Mouse (Mus musculus): ENCODE measurements at regions not wholly inside any gene's neighbourhood (a gene's known extent, or its start where the extent isn't known, plus 50 kb on each side); places are given as distances from the start of the nearest gene placed in this dataset.

- WGBS = 57% methylated on average over 13 of the region's 13 CpGs
- Histone ChIP-seq H3K27ac (0 out of 2 replicates have a peak overlapping the region, but pooled peaks have one; percentile 28), H3K4me1 (peaks cover 27% of the 10 kb centered on the region), H3K27me3 (peaks cover 11% of the 10 kb centered on the region), H3K9ac (no peak overlapping the region), H3K4me3 (no peak overlapping the region), H3K9me3 (no peaks in the 10 kb centered on the region), H3K36me3 (no peaks in the 10 kb centered on the region), H3K4me2 (no peak overlapping the region)
- no peak for ATAC-seq (ENCODE audit: insufficient number of reproducible peaks, insufficient read depth, low FRiP score, low TSS enrichment, low read depth)
Observed at GRCm38 (mm10) chr13:53553192-53553875, 80.5 kb upstream of the Msx2 start.

GRCm38 (mm10) chr13:53548396-53548795 lies 75.5 kb upstream of the Msx2 start:
- Histone ChIP-seq H3K4me1 (peaks cover 26% of the 10 kb centered on the region), H3K36me3 (no peaks in the 10 kb centered on the region), H3K4me3 (no peak overlapping the region), H3K9ac (no peak overlapping the region), H3K9me3 (no peaks in the 10 kb centered on the region), H3K27me3 (peaks cover 17% of the 10 kb centered on the region), H3K4me2 (no peak overlapping the region), H3K27ac (no peak overlapping the region)
- ATAC-seq (ENCODE audit: insufficient number of reproducible peaks, insufficient read depth, low FRiP score, low TSS enrichment, low read depth) = no peak
- 50% methylated on average over 11 of the region's 11 CpGs for WGBS

- H3K27ac ChIP-seq = 0 out of 2 replicates have a peak overlapping the region, but pooled peaks have one; percentile 51
- H3K4me2 ChIP-seq = no peak overlapping the region
- H3K36me3 ChIP-seq = no peaks in the 10 kb centered on the region
- H3K9ac ChIP-seq = no peak overlapping the region
- H3K27me3 ChIP-seq = 0 out of 2 replicates have a peak, but pooled peaks cover 7% of the 10 kb centered on the region
- ATAC-seq (ENCODE audit: insufficient number of reproducible peaks, insufficient read depth, low FRiP score, low TSS enrichment, low read depth) = no peak
- peaks cover 24% of the 10 kb centered on the region for H3K4me1 ChIP-seq
- no peak overlapping the region for H3K4me3 ChIP-seq
- 11% methylated on average over 5 of the region's 5 CpGs for WGBS
- H3K9me3 ChIP-seq = no peaks in the 10 kb centered on the region
Observed at GRCm38 (mm10) chr13:53543291-53543690, 70.4 kb upstream of the Msx2 start.

GRCm38 (mm10) chr13:53539797-53540196 lies 66.9 kb upstream of the Msx2 start:
- H3K36me3 ChIP-seq = no peaks in the 10 kb centered on the region
- WGBS = 90% methylated on average over 5 of the region's 5 CpGs
- no peak for ATAC-seq (ENCODE audit: insufficient number of reproducible peaks, insufficient read depth, low FRiP score, low TSS enrichment, low read depth)

GRCm38 (mm10) chr13:53537937-53538336 lies 65.1 kb upstream of the Msx2 start:
- no peak overlapping the region for H3K27ac ChIP-seq
- H3K9ac ChIP-seq = no peak overlapping the region
- H3K4me1 ChIP-seq = peaks cover 10% of the 10 kb centered on the region
- H3K9me3 ChIP-seq = no peaks in the 10 kb centered on the region
- ATAC-seq (ENCODE audit: insufficient number of reproducible peaks, insufficient read depth, low FRiP score, low TSS enrichment, low read depth) = no peak
- no peaks in the 10 kb centered on the region for H3K36me3 ChIP-seq
- H3K27me3 ChIP-seq = 0 out of 2 replicates have a peak, but pooled peaks cover 3% of the 10 kb centered on the region
- no peak overlapping the region for H3K4me2 ChIP-seq
- 91% methylated on average over 6 of the region's 6 CpGs for WGBS
- H3K4me3 ChIP-seq = no peak overlapping the region

More at GRCm38 (mm10) chr13:53539797-53540196, 66.9 kb upstream of the Msx2 start:
- Histone ChIP-seq H3K27me3 (0 out of 2 replicates have a peak, but pooled peaks cover 3% of the 10 kb centered on the region), H3K4me3 (no peak overlapping the region), H3K4me2 (no peak overlapping the region), H3K27ac (no peak overlapping the region), H3K9ac (no peak overlapping the region), H3K9me3 (no peaks in the 10 kb centered on the region), H3K4me1 (peaks cover 7% of the 10 kb centered on the region)

DNA sequence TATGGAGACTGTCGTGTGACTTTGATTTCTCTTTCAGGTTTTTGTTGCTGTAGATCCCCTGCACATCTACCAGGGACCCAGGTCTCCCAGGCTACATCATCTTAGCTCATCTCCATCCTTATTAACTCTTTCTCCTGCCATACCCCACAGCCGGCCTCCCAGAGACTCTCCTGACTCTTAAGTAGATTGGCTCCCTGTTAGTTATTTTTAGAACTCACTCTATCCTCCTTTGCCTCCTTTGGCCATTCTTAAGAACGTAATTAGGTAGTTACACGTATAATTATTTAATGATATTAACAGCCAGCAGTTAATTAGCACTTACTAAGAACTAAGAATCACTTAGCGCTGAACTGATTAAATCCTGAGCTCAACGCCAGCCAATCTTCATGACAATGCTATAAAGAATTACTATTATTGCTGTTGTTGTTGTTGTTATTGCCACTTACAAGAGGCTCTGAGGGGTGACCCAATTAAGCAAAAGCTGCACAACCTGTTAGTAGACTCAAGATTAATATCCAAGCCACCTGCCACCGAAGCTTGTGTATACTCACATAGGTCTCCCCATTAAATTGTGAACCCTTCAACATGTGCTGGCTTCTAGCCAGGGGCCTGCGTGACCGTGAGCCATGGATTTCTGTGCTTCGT lies 63.0 kb upstream of the Msx2 start:
- 81% methylated on average over 10 of the region's 10 CpGs for WGBS
- Histone ChIP-seq H3K27ac (no peak overlapping the region), H3K27me3 (0 out of 2 replicates have a peak, but pooled peaks cover 3% of the 10 kb centered on the region), H3K9me3 (no peaks in the 10 kb centered on the region), H3K4me1 (peaks cover 15% of the 10 kb centered on the region), H3K36me3 (no peaks in the 10 kb centered on the region), H3K9ac (no peak overlapping the region), H3K4me3 (no peak overlapping the region), H3K4me2 (no peak overlapping the region)
- no peak for ATAC-seq (ENCODE audit: insufficient number of reproducible peaks, insufficient read depth, low FRiP score, low TSS enrichment, low read depth)

DNA sequence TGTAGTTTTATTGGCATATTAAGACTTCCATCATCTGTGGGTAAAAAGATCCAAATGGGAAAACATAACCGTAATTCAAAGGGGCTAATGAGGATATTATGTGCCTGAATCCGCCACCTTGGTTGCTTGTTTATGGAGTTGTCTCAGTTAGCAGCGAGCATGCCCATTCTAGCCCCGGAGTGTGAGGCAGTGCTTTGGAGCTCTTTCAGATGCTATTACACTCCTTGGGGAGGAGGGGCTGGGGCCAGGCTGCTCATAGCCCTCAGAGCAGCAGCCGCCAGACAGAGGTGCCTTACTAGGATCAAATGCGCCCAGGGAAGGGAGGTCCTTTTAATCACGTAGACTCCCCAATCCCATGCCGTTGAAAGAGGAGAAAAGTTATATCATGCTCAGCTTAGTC lies 60.9 kb upstream of the Msx2 start:
- H3K4me2 ChIP-seq = no peak overlapping the region
- 28% methylated on average over 8 of the region's 8 CpGs for WGBS
- ATAC-seq (ENCODE audit: insufficient number of reproducible peaks, insufficient read depth, low FRiP score, low TSS enrichment, low read depth) = no peak

GRCm38 (mm10) chr13:53526880-53527279 lies 54.0 kb upstream of the Msx2 start:
- H3K9ac ChIP-seq = no peak overlapping the region
- peaks cover 21% of the 10 kb centered on the region for H3K4me1 ChIP-seq
- H3K27ac ChIP-seq = no peak overlapping the region
- H3K4me3 ChIP-seq = no peak overlapping the region
- H3K4me2 ChIP-seq = no peak overlapping the region
- H3K9me3 ChIP-seq = no peaks in the 10 kb centered on the region
- 86% methylated on average over 9 of the region's 9 CpGs for WGBS
- no peaks in the 10 kb centered on the region for H3K36me3 ChIP-seq
- no peak for ATAC-seq (ENCODE audit: insufficient number of reproducible peaks, insufficient read depth, low FRiP score, low TSS enrichment, low read depth)
- peaks cover 9% of the 10 kb centered on the region; the same call in 1 of the 2 replicates for H3K27me3 ChIP-seq

More for the DNA sequence above, 60.9 kb upstream of the Msx2 start:
- Histone ChIP-seq H3K27ac (no peak overlapping the region), H3K36me3 (no peaks in the 10 kb centered on the region), H3K27me3 (peaks cover 5% of the 10 kb centered on the region; the same call in 1 of the 2 replicates), H3K9ac (no peak overlapping the region), H3K9me3 (no peaks in the 10 kb centered on the region), H3K4me3 (no peak overlapping the region), H3K4me1 (peaks cover 25% of the 10 kb centered on the region)

- H3K4me1 ChIP-seq = peaks cover 29% of the 10 kb centered on the region
- 0 out of 2 replicates have a peak, but pooled peaks cover 3% of the 10 kb centered on the region for H3K27me3 ChIP-seq
- WGBS = 33% methylated on average over 5 of the region's 5 CpGs
- H3K36me3 ChIP-seq = no peaks in the 10 kb centered on the region
- no peaks in the 10 kb centered on the region for H3K9me3 ChIP-seq
- no peak overlapping the region for H3K4me3 ChIP-seq
- no peak overlapping the region for H3K9ac ChIP-seq
- no peak for ATAC-seq (ENCODE audit: insufficient number of reproducible peaks, insufficient read depth, low FRiP score, low TSS enrichment, low read depth)
- no peak overlapping the region for H3K4me2 ChIP-seq
- no peak overlapping the region for H3K27ac ChIP-seq
Observed at GRCm38 (mm10) chr13:53522807-53523206, 49.9 kb upstream of the Msx2 start.

Data from embryonic facial prominence, embryonic 13.5 days (tissue).